Mouse (Mus musculus): ENCODE data around the gene Sema3b. TPM values are rescaled to one million over a fixed set of nuclear protein-coding genes. Genes with fewer than 3 reads are reported as not detected.

Sema3b gene
- polyA plus RNA-seq, 1 experiment from 2014 or later, result 14.9 TPM

DNA sequence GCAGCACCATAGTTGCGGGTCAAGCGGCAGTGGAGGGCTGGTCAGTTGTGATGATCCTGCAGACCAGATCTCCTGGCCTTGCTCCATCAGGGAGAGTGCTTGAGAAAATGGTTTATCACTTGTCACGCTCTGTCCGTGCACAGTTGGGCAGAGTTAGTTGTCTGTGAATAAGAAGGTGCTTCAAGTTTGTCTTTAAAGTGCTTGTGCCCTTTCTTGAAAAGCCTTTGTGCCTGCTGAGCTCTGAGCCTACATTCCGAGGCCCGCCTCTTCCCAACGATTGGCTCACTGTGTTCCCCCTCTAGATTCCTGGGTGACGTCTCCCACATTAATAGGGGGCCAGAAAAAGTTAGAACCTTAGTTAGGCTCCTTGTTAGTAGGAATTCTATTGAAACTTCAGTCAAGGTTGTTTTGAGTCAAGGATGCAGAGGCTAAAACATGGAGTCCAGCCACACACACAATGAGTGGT lies 57.1 kb downstream of the Sema3b start:
- WGBS, result 12% methylated on average over 8 of the region's 8 CpGs
- H3K4me3 ChIP-seq (replicated peaks; ENCODE audit: low read length), result peak overlapping the region; percentile 49
- no peaks in the 10 kb centered on the region for H3K9me3 ChIP-seq (replicated peaks; ENCODE audit: control insufficient read depth, low read length)
- ATAC-seq (ENCODE audit: insufficient read depth, low FRiP score), result no peak
- H3K4me1 ChIP-seq (ENCODE audit: control insufficient read depth, insufficient read depth, low read length), result peaks cover 48% of the 10 kb centered on the region
- H3K36me3 ChIP-seq (ENCODE audit: control insufficient read depth, insufficient read depth, low read length), result no peaks in the 10 kb centered on the region
- peak overlapping the region; percentile 64 for H3K27ac ChIP-seq (ENCODE audit: low read length)
- peak overlapping the region; percentile 96 for H3K4me2 ChIP-seq (ENCODE audit: low read depth, low read length)
- H3K9ac ChIP-seq (ENCODE audit: low read length), result peak overlapping the region; percentile 71
- no peaks in the 10 kb centered on the region for H3K27me3 ChIP-seq (ENCODE audit: control insufficient read depth, insufficient read depth, low read length)

DNA sequence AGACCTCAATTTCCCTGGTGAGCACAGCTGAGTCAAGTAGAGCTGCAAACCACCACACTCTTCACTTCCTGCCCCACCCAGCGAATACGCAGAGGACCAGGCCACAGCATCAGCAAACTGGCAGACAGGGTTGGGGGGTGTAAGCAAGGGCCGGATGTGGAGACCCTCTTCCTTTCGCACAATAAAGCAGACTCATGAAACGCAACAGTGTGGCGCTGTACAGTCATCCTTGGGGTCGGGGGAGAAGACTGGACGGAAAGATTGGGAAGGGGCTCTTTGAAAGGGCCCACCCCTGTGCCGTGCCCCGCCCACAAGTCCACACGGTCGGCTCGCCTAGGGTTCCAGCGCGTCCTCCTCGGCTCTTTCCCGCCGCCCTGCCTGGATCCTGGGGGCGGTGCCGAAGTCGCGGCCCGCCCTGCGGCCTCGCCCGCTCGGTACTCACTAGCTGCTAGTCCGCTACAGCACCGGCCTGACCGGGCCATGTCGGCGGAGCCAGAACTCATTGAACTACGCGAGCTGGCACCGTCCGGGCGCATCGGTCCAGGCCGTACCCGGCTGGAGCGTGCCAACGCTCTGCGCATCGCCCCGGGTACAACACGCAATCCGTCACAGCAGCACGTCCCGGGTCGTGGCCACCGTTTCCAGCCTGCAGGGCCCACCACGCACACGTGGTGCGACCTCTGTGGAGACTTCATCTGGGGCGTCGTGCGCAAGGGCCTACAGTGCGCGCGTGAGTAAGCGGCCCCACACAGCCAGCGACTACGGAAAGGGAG lies 57.7 kb downstream of the Sema3b start, which contains the start of gene Rassf1:
Gene Rassf1, plus strand, starts transcription at position 439 of the 773 bp plus-strand sequence.
- Histone ChIP-seq H3K27ac (ENCODE audit: low read length) (peak within 1 kb of the TSS; percentile 64), H3K9me3 (replicated peaks; ENCODE audit: control insufficient read depth, low read length) (no peaks in the 10 kb centered on the region), H3K4me1 (ENCODE audit: control insufficient read depth, insufficient read depth, low read length) (peaks cover 48% of the 10 kb centered on the region), H3K36me3 (ENCODE audit: control insufficient read depth, insufficient read depth, low read length) (no peaks in the 10 kb centered on the region), H3K4me2 (ENCODE audit: low read depth, low read length) (peak within 1 kb of the TSS; percentile 96), H3K4me3 (replicated peaks; ENCODE audit: low read length) (peak within 1 kb of the TSS; percentile 49), H3K27me3 (ENCODE audit: control insufficient read depth, insufficient read depth, low read length) (no peaks in the 10 kb centered on the region), H3K9ac (ENCODE audit: low read length) (peak within 1 kb of the TSS; percentile 71)
- ATAC-seq (ENCODE audit: insufficient read depth, low FRiP score), result peak; percentile 48
- under 1% methylated on average over 63 of the region's 63 CpGs for WGBS

DNA sequence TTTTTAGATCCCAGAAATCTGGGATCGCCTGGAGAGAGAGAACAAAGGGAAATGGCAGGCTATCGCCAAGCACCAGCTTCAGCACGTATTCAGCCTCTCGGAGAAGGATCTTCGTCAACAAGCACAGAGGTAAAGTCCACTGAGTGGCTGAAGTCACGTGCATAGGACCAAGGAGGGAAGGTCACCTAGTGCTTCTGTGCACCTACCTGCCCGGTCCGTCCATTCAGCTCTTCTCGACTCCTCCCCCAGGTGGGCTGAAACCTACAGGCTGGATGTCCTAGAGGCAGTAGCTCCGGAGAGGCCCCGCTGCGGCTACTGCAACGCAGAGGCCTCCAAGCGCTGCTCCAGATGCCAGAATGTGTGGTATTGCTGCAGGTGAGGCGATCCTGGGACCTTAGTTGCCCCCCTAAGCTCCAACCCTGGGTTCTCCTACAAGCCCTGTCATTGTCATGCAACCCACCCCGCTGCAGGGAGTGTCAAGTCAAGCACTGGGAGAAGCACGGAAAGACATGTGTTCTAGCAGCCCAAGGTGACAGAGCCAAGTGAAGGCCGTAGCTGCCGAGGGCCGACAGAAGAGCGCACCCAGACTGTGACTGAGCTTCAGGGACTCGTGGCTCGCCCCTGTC lies 58.4 kb downstream of the Sema3b start:
- no peaks in the 10 kb centered on the region for H3K36me3 ChIP-seq (ENCODE audit: control insufficient read depth, insufficient read depth, low read length)
- H3K27ac ChIP-seq (ENCODE audit: low read length), result peak overlapping the region; percentile 25; the same call in 1 of the 2 replicates
- WGBS, result 40% methylated on average over 23 of the region's 23 CpGs
- H3K27me3 ChIP-seq (ENCODE audit: control insufficient read depth, insufficient read depth, low read length), result no peaks in the 10 kb centered on the region
- no peaks in the 10 kb centered on the region for H3K9me3 ChIP-seq (replicated peaks; ENCODE audit: control insufficient read depth, low read length)
- no peak for ATAC-seq (ENCODE audit: insufficient read depth, low FRiP score)
- H3K4me1 ChIP-seq (ENCODE audit: control insufficient read depth, insufficient read depth, low read length), result peaks cover 41% of the 10 kb centered on the region
- H3K4me3 ChIP-seq (replicated peaks; ENCODE audit: low read length), result peak overlapping the region; percentile 49
- H3K4me2 ChIP-seq (ENCODE audit: low read depth, low read length), result peak overlapping the region; percentile 96
- peak overlapping the region; percentile 71 for H3K9ac ChIP-seq (ENCODE audit: low read length)

DNA sequence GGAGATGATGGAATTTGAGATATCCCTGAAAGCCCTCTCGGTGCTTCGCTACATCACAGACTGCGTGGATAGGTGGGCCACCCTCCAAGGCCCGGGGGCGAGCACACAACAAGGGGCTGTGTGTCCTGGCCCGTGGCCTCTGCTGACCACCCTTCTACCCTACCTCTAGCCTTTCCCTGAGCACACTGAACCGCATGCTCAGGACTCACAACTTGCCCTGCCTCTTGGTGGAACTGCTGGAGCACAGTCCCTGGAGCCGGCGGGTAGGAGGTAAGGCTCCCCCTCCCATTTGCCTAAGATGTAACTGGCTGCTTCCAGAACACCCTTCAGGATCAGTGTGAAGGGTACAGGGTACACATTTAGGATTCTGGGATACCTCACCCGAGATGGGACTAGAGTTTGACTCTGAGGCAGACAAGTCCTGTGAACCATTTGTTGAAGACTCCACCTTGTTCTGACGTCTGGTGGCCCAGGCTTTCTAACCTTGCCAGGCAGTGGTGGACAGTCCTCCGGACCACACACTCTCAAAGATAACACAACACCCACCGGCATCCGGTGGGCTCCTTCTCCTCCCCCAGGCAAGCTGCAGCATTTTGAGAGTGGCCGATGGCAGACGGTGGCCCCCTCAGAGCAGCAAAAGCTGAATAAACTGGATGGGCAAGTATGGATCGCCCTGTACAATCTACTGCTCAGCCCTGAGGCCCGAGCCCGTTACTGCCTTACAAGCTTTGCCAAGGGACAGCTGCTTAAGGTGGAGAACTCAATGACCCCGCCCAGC lies 59.5 kb downstream of the Sema3b start:
- Histone ChIP-seq H3K4me1 (ENCODE audit: control insufficient read depth, insufficient read depth, low read length) (peaks cover 41% of the 10 kb centered on the region), H3K36me3 (ENCODE audit: control insufficient read depth, insufficient read depth, low read length) (0 out of 2 replicates have a peak, but pooled peaks cover 4% of the 10 kb centered on the region), H3K4me2 (ENCODE audit: low read depth, low read length) (no peak overlapping the region), H3K4me3 (replicated peaks; ENCODE audit: low read length) (no peak overlapping the region), H3K27me3 (ENCODE audit: control insufficient read depth, insufficient read depth, low read length) (no peaks in the 10 kb centered on the region), H3K27ac (ENCODE audit: low read length) (no peak overlapping the region), H3K9me3 (replicated peaks; ENCODE audit: control insufficient read depth, low read length) (no peaks in the 10 kb centered on the region), H3K9ac (ENCODE audit: low read length) (no peak overlapping the region)
- no peak for ATAC-seq (ENCODE audit: insufficient read depth, low FRiP score)
- WGBS, result 79% methylated on average over 20 of the region's 20 CpGs

DNA sequence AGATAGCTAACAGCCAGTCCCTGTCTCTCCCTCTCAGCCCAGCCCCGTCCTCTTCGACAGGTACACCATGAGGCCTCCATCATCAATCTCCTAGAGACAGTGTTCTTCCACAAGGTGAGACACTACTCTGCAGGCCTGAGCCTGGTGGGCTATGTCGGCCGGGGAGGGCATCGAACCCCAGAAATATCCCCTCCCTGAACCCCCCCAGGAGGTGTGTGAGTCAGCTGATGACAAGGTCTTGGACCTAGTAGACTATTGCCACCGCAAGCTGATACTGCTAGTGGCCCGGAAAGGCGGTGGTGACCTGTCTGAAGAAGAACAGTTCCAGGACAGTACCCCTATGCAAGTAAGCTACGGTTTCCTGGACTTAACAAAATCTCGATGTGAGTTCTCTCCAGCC lies 60.2 kb downstream of the Sema3b start:
- Histone ChIP-seq H3K4me3 (replicated peaks; ENCODE audit: low read length) (no peak overlapping the region), H3K4me1 (ENCODE audit: control insufficient read depth, insufficient read depth, low read length) (peaks cover 41% of the 10 kb centered on the region), H3K27me3 (ENCODE audit: control insufficient read depth, insufficient read depth, low read length) (no peaks in the 10 kb centered on the region), H3K4me2 (ENCODE audit: low read depth, low read length) (no peak overlapping the region), H3K9ac (ENCODE audit: low read length) (no peak overlapping the region), H3K36me3 (ENCODE audit: control insufficient read depth, insufficient read depth, low read length) (0 out of 2 replicates have a peak, but pooled peaks cover 11% of the 10 kb centered on the region), H3K27ac (ENCODE audit: low read length) (no peak overlapping the region), H3K9me3 (replicated peaks; ENCODE audit: control insufficient read depth, low read length) (no peaks in the 10 kb centered on the region)
- no peak for ATAC-seq (ENCODE audit: insufficient read depth, low FRiP score)
- 87% methylated on average over 10 of the region's 10 CpGs for WGBS

DNA sequence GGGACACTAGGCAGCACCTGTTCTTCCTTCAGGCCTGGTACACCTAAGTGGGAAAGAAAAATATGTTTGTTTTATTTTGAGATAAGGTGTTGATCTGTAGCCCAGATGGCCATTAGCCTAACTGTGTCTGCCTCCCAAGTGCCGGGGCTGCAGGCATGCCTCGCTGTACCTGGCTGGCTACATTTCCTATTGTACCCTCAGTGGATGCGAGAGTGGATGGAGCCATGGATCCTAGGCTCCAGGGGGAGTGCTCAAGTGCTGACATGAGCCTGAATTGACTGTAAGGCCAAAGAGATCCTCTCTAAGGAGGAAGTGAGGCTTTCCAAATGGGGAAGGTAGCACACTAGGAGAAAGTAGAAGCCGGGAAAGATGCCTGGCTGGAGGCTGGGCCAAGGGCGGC lies 61.1 kb downstream of the Sema3b start:
- WGBS, result 77% methylated on average over 5 of the region's 5 CpGs

More for the DNA sequence above, 61.1 kb downstream of the Sema3b start:
- no peaks in the 10 kb centered on the region for H3K9me3 ChIP-seq (replicated peaks; ENCODE audit: control insufficient read depth, low read length)
- H3K4me1 ChIP-seq (ENCODE audit: control insufficient read depth, insufficient read depth, low read length), result peaks cover 36% of the 10 kb centered on the region
- no peak overlapping the region for H3K4me3 ChIP-seq (replicated peaks; ENCODE audit: low read length)
- H3K9ac ChIP-seq (ENCODE audit: low read length), result no peak overlapping the region
- no peak for ATAC-seq (ENCODE audit: insufficient read depth, low FRiP score)
- H3K36me3 ChIP-seq (ENCODE audit: control insufficient read depth, insufficient read depth, low read length), result 0 out of 2 replicates have a peak, but pooled peaks cover 11% of the 10 kb centered on the region
- no peak overlapping the region for H3K27ac ChIP-seq (ENCODE audit: low read length)
- no peak overlapping the region for H3K4me2 ChIP-seq (ENCODE audit: low read depth, low read length)
- H3K27me3 ChIP-seq (ENCODE audit: control insufficient read depth, insufficient read depth, low read length), result no peaks in the 10 kb centered on the region

Other genes starting within 250 kb of the Sema3b start
- 0.19 and 0.35 TPM in 2 replicates for gene Cacna2d2, start 209.6 kb downstream of the Sema3b start, polyA plus RNA-seq (2015; fragmentation: Nextera tagmentation; extraction: Ambion mirVana)
- 38.1 and 40.2 TPM in 2 replicates for gene Tmem115, start 75.3 kb downstream of the Sema3b start, polyA plus RNA-seq (2015; fragmentation: Nextera tagmentation; extraction: Ambion mirVana)
- gene Cyb561d2, start 67.0 kb downstream of the Sema3b start, polyA plus RNA-seq (2015; fragmentation: Nextera tagmentation; extraction: Ambion mirVana), result 27.4 and 30.0 TPM in 2 replicates
- 40.8 and 42.6 TPM in 2 replicates for gene Nprl2, start 67.0 kb downstream of the Sema3b start, polyA plus RNA-seq (2015; fragmentation: Nextera tagmentation; extraction: Ambion mirVana)
- 0.76 and 1.6 TPM in 2 replicates for gene Zmynd10, start 61.9 kb downstream of the Sema3b start, polyA plus RNA-seq (2015; fragmentation: Nextera tagmentation; extraction: Ambion mirVana)
- 63.8 and 72.2 TPM in 2 replicates for gene Rassf1, start 57.7 kb downstream of the Sema3b start, polyA plus RNA-seq (2015; fragmentation: Nextera tagmentation; extraction: Ambion mirVana)
- gene Tusc2, start 46.0 kb downstream of the Sema3b start, polyA plus RNA-seq (2015; fragmentation: Nextera tagmentation; extraction: Ambion mirVana), result 35.0 and 38.2 TPM in 2 replicates
- gene Hyal2, start 41.3 kb downstream of the Sema3b start, polyA plus RNA-seq (2015; fragmentation: Nextera tagmentation; extraction: Ambion mirVana), result 85.2 and 91.6 TPM in 2 replicates
- 14.9 and 16.8 TPM in 2 replicates for gene Hyal1, start 32.3 kb downstream of the Sema3b start, polyA plus RNA-seq (2015; fragmentation: Nextera tagmentation; extraction: Ambion mirVana)
- gene Naa80, start 30.3 kb downstream of the Sema3b start, polyA plus RNA-seq (2015; fragmentation: Nextera tagmentation; extraction: Ambion mirVana), result 17.4 and 20.4 TPM in 2 replicates
- gene Hyal3, start 28.4 kb downstream of the Sema3b start, polyA plus RNA-seq (2015; fragmentation: Nextera tagmentation; extraction: Ambion mirVana), result 1.4 and 1.9 TPM in 2 replicates
- 62.0 and 77.7 TPM in 2 replicates for gene Ifrd2, start 21.6 kb downstream of the Sema3b start, polyA plus RNA-seq (2015; fragmentation: Nextera tagmentation; extraction: Ambion mirVana)
- gene Gnai2, start 26.1 kb upstream of the Sema3b start, polyA plus RNA-seq (2015; fragmentation: Nextera tagmentation; extraction: Ambion mirVana), result 308 and 311 TPM in 2 replicates
- gene Slc38a3, start 60.3 kb upstream of the Sema3b start, polyA plus RNA-seq (2015; fragmentation: Nextera tagmentation; extraction: Ambion mirVana), result 13.0 and 15.1 TPM in 2 replicates
- gene Gnat1, start 70.5 kb upstream of the Sema3b start, polyA plus RNA-seq (2015; fragmentation: Nextera tagmentation; extraction: Ambion mirVana), result 0.42 and 2.0 TPM in 2 replicates
- 15.1 and 16.8 TPM in 2 replicates for gene Sema3f, start 101.2 kb upstream of the Sema3b start, polyA plus RNA-seq (2015; fragmentation: Nextera tagmentation; extraction: Ambion mirVana)
- 183 and 187 TPM in 2 replicates for gene Rbm5, start 161.8 kb upstream of the Sema3b start, polyA plus RNA-seq (2015; fragmentation: Nextera tagmentation; extraction: Ambion mirVana)